Mouse (Mus musculus) lung, embryonic 16.5 days (tissue): Measurements from ENCODE around the gene Armc10. TPM values are rescaled to one million over a fixed set of nuclear protein-coding genes. Genes with fewer than 3 reads are reported as not detected.
"Not testable (repeated sequence)": the region's sequence is repeated elsewhere in the genome, so short reads cannot be mapped to it uniquely, and the experiment has no call there.

ENCODE experiments used
- ATAC-seq: fragments of 200-750 bp; cut with Nextera tagmentation; 2 replicates; pipeline ENCODE4 v1.8.0; 2017; ENCODE audit warnings: low read depth, mild to moderate bottlenecking, moderate library complexity
- H3K27ac ChIP-seq: fragments of 300-500 bp; sonication (generic); 2 replicates; pipeline ENCODE4 v1.5.1; 2014; ENCODE audit warnings: mild to moderate bottlenecking, control low read depth, low read length
- H3K27me3 ChIP-seq: fragments of 300-500 bp; sonication (generic); 2 replicates; pipeline ENCODE4 v1.6.1; 2014; ENCODE audit warnings: low read depth, low read length, mixed read lengths; ENCODE audit not compliant: control insufficient read depth, insufficient read depth
- H3K36me3 ChIP-seq: fragments of 300-500 bp; sonication (generic); 2 replicates; pipeline ENCODE4 v1.6.1; 2014; ENCODE audit warnings: low read length; ENCODE audit not compliant: control insufficient read depth, insufficient read depth
- H3K4me1 ChIP-seq: fragments of 300-500 bp; sonication (generic); replicated peaks from 2 replicates; pipeline ENCODE4 v1.6.1; 2014; ENCODE audit warnings: low read length, mixed read lengths; ENCODE audit not compliant: control insufficient read depth, insufficient read depth
- H3K4me2 ChIP-seq: fragments of 300-500 bp; sonication (generic); 2 replicates; pipeline ENCODE4 v1.6.1; 2014; ENCODE audit warnings: low read depth, low read length, control low read depth
- H3K4me3 ChIP-seq: fragments of 300-500 bp; sonication (generic); 2 replicates; pipeline ENCODE4 v1.5.1; 2014; ENCODE audit warnings: mild to moderate bottlenecking, low read length, control low read depth
- H3K9ac ChIP-seq: fragments of 300-500 bp; sonication (generic); 2 replicates; pipeline ENCODE4 v1.6.1; 2014; ENCODE audit warnings: low read length, control low read depth
- H3K9me3 ChIP-seq: fragments of 300-500 bp; sonication (generic); 2 replicates; pipeline ENCODE4 v1.6.1; 2016; ENCODE audit warnings: low read length; ENCODE audit not compliant: control insufficient read depth
- WGBS: fragments of 180-500 bp; shearing (Covaris S2); extraction: QIAGEN DNeasy Blood & Tissue Kit; methylation state at CpG from one replicate; pipeline ENCODE4 v1.1.7; 2014; 5-methylcytosine and 5-hydroxymethylcytosine counted together
- polyA plus RNA-seq: library from polyadenylated mRNA; unstranded; fragments of >200 nt; fragmentation: Nextera tagmentation; extraction: Ambion mirVana; gene quantifications from 2 replicates; pipeline ENCODE4 v1.2.1, GENCODE M21; 2015

Gene Armc10
- polyA plus RNA-seq, 1 experiment from 2014 or later = 45.3 TPM

DNA sequence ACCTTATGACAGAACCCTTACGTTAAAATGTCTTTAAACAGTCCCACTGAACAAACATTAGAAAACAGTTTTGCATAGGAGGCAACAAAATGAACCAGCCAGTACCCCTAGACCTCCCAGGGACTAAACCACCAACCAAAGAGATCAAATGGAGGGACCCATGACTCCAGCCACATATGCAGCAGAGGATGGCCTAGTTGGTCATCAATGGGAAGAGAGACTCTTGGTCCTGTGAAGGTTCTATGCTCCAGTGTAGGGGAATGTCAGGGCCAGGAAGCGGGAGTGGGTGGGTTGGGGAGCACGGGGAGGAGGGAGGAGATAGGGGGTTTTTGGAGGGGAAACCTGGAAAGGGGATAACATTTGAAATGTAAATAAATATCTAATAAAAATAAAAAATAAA lies 53.9 kb downstream of the Armc10 start:
- H3K27ac ChIP-seq, H3K4me2 ChIP-seq, H3K36me3 ChIP-seq, H3K4me3 ChIP-seq, H3K27me3 ChIP-seq, H3K9me3 ChIP-seq, ATAC-seq, H3K9ac ChIP-seq, H3K4me1 ChIP-seq: not testable (repeated sequence)
- 86% methylated on average over 3 of the region's 3 CpGs for WGBS

DNA sequence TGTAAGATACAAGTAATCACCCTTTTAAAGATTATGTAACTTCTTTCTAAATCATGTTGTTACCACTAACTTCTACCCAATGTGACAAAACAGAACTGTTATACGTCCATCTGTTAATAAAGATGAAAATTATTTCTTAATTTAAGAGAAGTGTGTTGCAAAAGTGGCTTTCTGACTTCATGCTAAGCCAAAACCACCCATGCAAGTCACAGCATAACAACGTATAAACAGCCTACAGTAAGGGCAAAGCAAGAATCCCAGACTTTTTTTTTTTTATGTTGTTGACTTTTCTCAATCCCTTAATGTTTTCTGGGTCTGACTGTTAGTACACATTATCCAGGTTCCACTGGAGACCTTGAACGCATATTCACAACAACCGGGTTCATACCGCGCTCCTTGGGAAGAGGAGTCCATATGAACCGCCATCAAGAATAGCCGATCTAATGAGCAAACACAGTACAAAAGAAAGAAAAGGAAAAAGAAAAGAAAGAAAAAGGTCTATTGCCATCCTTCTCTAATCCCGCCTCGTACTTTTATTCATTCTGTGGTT lies 54.7 kb downstream of the Armc10 start:
- H3K36me3 ChIP-seq = no peaks in the 10 kb centered on the region
- no peaks in the 10 kb centered on the region for H3K27me3 ChIP-seq
- no peak overlapping the region; the same call in 1 of the 2 replicates for H3K27ac ChIP-seq
- H3K4me3 ChIP-seq = peak overlapping the region; percentile 76
- WGBS = 16% methylated on average over 10 of the region's 10 CpGs
- no peaks in the 10 kb centered on the region for H3K4me1 ChIP-seq
- no peaks in the 10 kb centered on the region for H3K9me3 ChIP-seq
- peak overlapping the region; percentile 90 for H3K4me2 ChIP-seq
- ATAC-seq = no peak
- H3K9ac ChIP-seq = peak overlapping the region; percentile 71; the same call in 1 of the 2 replicates

DNA sequence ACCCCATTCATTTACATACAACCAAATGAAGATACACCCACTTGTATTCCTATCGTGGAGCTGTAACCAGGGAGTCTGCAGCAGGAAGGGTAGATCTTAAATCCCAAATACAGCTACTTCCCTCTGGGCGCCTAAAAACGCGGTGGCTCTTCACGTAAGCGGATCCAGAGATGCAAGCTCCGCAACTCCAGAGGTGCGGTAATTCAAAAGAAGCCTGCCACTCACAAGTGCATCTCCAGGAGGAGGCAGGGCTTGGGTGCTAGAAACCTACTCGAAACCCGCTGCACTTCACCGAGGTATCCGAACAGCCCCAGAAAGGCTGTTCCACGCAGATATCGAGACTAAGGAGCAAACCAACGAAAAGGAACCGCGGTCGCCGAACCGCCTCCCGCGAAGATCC lies 55.3 kb downstream of the Armc10 start:
- under 1% methylated on average over 22 of the region's 22 CpGs for WGBS
- ATAC-seq = peak; percentile 34; the same call in 1 of the 2 replicates
- no peaks in the 10 kb centered on the region for H3K36me3 ChIP-seq

DNA sequence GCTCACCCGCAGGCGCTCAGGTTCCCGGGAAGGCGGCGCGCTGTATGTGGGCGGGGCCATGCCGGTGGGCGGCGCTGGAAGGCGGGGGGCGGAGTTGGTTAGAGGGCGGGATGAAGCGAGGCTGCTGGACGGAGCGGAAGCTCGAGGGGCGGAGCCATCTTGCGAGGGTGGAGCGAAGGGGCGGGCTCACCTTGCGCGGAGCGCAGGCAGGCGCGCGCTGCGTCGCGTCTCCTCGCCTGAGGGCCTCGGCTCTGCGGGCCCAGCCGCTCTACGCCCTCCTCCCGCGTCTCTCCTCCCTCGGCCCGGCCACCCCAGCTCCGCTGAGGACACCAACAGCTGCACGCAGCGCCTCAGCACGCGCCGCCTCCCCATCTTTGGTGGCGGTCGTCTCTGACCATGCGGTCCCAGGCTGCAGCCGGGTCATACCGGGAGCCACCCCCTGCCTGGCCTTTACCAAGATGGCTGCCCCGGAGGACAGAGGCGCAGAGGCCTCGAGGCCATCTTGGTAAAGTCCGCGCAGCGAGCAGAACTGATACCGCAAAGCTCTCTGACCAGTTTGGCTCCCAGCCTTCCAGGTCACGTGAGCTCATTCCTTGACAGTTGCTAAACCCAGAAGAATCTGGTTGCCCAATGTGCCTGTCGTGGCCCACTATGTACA lies 55.9 kb downstream of the Armc10 start, which contains the start of gene Napepld:
Gene Napepld (minus strand): TSS at position 46 of the 658 bp plus-strand sequence.
- peak within 1 kb of the TSS; percentile 90 for H3K4me2 ChIP-seq
- no peaks in the 10 kb centered on the region for H3K27me3 ChIP-seq
- no peaks in the 10 kb centered on the region for H3K36me3 ChIP-seq
- peak within 1 kb of the TSS; percentile 79 for H3K9ac ChIP-seq
- H3K9me3 ChIP-seq = no peaks in the 10 kb centered on the region
- peak within 1 kb of the TSS; percentile 76 for H3K4me3 ChIP-seq
- ATAC-seq = peak; percentile 99
- WGBS = under 1% methylated on average over 38 of the region's 59 CpGs
- H3K4me1 ChIP-seq = no peaks in the 10 kb centered on the region
- H3K27ac ChIP-seq = peak within 1 kb of the TSS; percentile 91

More for the DNA sequence above, 55.3 kb downstream of the Armc10 start:
- peak overlapping the region; percentile 76 for H3K4me3 ChIP-seq
- no peaks in the 10 kb centered on the region for H3K4me1 ChIP-seq
- H3K27me3 ChIP-seq = no peaks in the 10 kb centered on the region
- peak overlapping the region; percentile 29; the same call in 1 of the 2 replicates for H3K27ac ChIP-seq
- peak overlapping the region; percentile 90 for H3K4me2 ChIP-seq
- H3K9ac ChIP-seq = peak overlapping the region; percentile 71
- no peaks in the 10 kb centered on the region for H3K9me3 ChIP-seq

DNA sequence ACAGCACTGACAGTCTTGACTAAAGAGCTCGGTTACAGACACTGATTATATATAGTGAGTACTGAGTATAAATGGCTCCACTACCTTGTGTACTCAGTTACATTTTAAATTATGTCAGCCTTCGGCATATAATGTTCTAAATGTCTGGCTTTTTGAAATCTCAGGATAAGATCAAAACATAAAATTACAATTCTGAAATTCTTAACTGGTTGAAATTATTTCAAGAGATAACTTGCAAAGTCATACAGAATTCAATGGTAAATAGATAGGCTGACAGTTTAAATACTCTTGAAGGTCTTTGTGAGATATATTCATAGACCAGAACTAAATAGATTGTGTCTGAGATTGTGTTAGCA lies 56.4 kb downstream of the Armc10 start:
- H3K4me2 ChIP-seq = peak overlapping the region; percentile 62
- no peaks in the 10 kb centered on the region for H3K27me3 ChIP-seq
- WGBS = 50% methylated on average over 2 of the region's 2 CpGs
- peak overlapping the region; percentile 79 for H3K9ac ChIP-seq
- ATAC-seq = no peak
- H3K4me1 ChIP-seq = no peaks in the 10 kb centered on the region
- no peaks in the 10 kb centered on the region for H3K9me3 ChIP-seq
- H3K27ac ChIP-seq = peak overlapping the region; percentile 91
- H3K4me3 ChIP-seq = peak overlapping the region; percentile 76
- H3K36me3 ChIP-seq = no peaks in the 10 kb centered on the region

DNA sequence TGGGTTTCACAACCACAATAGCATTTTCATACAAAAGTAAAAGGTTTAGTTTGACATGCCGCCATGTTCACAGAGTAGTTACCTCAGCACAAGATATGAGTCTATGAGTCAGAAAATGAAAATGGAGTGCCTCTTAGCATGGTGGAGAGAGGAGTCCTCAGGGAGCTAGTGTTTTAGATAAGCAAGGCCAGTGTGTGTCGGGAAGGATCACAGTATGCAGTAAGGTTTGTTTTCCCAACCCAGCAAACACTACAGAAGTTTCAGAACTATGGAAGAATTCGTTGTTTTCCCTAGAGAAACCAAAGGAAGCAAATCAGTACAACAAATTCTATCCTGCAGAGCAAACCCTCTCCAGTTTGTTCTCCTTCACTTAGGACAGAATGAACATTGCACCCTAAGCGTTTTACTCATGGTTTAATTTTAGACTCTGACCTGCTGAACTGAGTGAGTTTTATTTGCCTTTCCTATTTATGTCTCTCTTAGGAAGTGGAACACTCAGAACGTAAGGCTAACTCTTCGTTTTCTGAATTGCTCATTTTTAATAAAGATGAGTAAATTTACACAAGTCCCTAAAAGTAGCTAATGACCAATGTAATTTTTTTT lies 57.4 kb downstream of the Armc10 start:
- WGBS = 54% methylated on average over 6 of the region's 6 CpGs
- ATAC-seq = no peak
- Histone ChIP-seq H3K27ac (no peak overlapping the region), H3K4me1 (no peaks in the 10 kb centered on the region), H3K4me3 (no peak overlapping the region), H3K27me3 (no peaks in the 10 kb centered on the region), H3K9me3 (no peaks in the 10 kb centered on the region), H3K36me3 (no peaks in the 10 kb centered on the region), H3K9ac (no peak overlapping the region), H3K4me2 (peak overlapping the region; percentile 1; the same call in 1 of the 2 replicates)

DNA sequence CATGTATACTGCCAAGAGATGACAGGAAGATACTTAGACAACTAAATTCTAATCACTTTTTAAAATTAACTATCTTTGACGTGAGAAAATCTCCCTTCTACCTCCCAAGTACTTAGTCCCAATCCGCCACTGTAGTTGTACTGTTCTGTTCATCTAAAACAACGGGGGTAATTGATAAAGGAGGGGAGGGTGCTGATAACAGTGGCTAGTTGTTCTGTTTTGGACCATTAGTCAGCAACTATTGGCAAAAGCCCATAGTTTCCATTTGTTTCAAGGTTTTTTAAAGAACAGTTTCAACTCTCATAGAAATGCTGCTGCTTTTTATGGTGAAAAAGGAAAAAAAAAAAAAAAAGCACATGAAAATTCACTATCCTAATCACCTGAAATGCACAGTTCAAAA lies 58.1 kb downstream of the Armc10 start:
- H3K9ac ChIP-seq = no peak overlapping the region
- no peak overlapping the region for H3K27ac ChIP-seq
- H3K36me3 ChIP-seq = no peaks in the 10 kb centered on the region
- no peak overlapping the region for H3K4me3 ChIP-seq
- no peaks in the 10 kb centered on the region for H3K4me1 ChIP-seq
- 79% methylated on average over 3 of the region's 3 CpGs for WGBS
- H3K4me2 ChIP-seq = no peak overlapping the region
- no peak for ATAC-seq
- H3K27me3 ChIP-seq = no peaks in the 10 kb centered on the region
- H3K9me3 ChIP-seq = no peaks in the 10 kb centered on the region

DNA sequence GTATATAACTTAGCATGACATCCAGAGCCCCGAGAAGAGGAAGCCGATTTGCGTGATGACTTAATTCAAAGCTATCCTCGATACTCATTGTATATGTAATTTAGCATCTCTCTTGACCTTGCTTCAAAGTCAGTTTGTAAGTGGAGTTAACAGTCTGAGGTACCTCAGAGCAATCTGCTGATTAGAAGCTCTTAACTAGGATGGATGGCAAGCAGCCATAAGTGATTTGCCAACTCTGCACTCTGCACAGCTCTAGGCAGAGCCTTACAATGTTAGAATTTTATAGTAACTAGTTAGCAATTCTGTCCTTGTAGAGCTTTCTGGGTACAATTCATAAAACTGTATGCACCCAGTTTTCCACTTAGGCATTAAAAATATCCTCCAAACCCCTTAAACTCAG lies 60.9 kb downstream of the Armc10 start:
- H3K27me3 ChIP-seq = no peaks in the 10 kb centered on the region
- no peaks in the 10 kb centered on the region for H3K4me1 ChIP-seq
- H3K4me2 ChIP-seq = no peak overlapping the region
- H3K27ac ChIP-seq = no peak overlapping the region
- WGBS = 86% methylated on average over 4 of the region's 4 CpGs
- no peak for ATAC-seq
- H3K4me3 ChIP-seq = no peak overlapping the region
- H3K36me3 ChIP-seq = no peaks in the 10 kb centered on the region
- H3K9me3 ChIP-seq = no peaks in the 10 kb centered on the region
- H3K9ac ChIP-seq = no peak overlapping the region

DNA sequence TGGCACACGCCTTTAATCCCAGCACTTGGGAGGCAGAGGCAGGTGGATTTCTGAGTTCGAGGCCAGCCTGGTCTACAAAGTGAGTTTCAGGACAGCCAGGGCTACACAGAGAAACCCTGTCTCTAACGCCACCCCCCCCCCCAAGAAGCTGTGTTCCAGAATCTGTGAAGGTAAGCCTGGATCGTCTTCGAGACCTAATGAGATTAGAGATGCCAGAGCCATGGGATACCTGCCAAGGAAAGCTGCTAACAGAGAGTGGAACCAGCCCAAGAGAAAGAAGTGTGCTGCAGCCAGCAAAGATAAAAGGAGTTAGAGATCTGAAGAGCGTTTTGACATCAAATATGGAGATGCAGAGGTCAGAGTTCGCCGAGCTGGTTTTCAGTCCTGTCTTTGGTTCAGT lies 62.4 kb downstream of the Armc10 start:
- not testable (repeated sequence) for H3K27ac ChIP-seq, H3K9me3 ChIP-seq, H3K9ac ChIP-seq, H3K27me3 ChIP-seq, H3K4me3 ChIP-seq, H3K36me3 ChIP-seq, H3K4me2 ChIP-seq, H3K4me1 ChIP-seq, ATAC-seq
- WGBS = 83% methylated on average over 8 of the region's 8 CpGs
